In the genomic region with DNA sequence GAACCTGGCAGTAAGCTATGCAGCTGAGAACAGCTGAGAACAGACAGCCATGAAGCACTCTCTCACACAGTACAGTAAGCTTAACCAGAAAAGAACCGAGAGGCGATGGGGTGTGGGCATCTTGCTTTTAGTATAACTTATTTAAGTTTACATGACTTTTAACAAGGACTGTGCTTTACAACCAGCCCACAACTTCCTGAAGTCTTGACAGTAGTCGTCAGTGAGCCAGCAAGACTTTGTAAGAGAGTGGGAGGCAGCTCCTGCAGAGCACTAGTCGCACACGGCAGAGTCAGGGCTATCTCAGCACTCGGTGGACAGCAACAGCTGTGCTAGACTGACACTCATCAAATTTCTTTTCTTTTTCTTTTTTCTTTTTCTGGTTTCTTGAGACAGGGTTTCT, we compare ENCODE assay signal across 20 mouse cellular contexts. TPM values are rescaled to one million over a fixed set of nuclear protein-coding genes. Genes with fewer than 3 reads are reported as not detected.
DNase-seq lines count a peak whose midpoint lies in the region; ATAC-seq lines count a peak whose summit lies in the region.
"Had no signal": no experiment of that assay in that cellular context is flagged by ENCODE, and none has a peak within 500 bp of the region (broad histone marks: within the 10 kb centered on the region; RNA-seq: fewer than 3 reads in every experiment).

No protein-coding gene starts in this region.

- H3K9me3 ChIP-seq in hindbrain, embryonic 10.5 days: no peaks in the 10 kb centered on the region
- no peaks in the 10 kb centered on the region for H3K9me3 ChIP-seq in midbrain, embryonic 10.5 days (replicated peaks)
- H3K9me3 ChIP-seq: embryonic facial prominence, embryonic 12.5 days; forebrain, embryonic 15.5 days; heart, embryonic 10.5 days; hindbrain, embryonic 15.5 days; intestine, embryonic 15.5 days had no signal

- DNase-seq in left cerebral cortex, postnatal 36 days (ENCODE audit: low spot score in 2 of 2): peak; percentile 12 to 23
- no peak for DNase-seq in left cerebral cortex, adult 8-10 months (ENCODE audit: low spot score in 2 of 2)
- peak; percentile 44 for DNase-seq in CD4-positive, CD25-positive, alpha-beta regulatory T cell, adult 2 months (ENCODE audit: low read depth, low spot score)
- peak; percentile 57 for DNase-seq in brain, adult 2 months (ENCODE audit: low read depth, low spot score)
- DNase-seq in hindbrain, embryonic 10.5 days (ENCODE audit: low spot score): no peak
- no peak for DNase-seq in kidney, postnatal 4 days
- no peak for DNase-seq in midbrain, embryonic 10.5 days (ENCODE audit: low spot score)
- DNase-seq: adrenal gland, postnatal 14 days; cerebellum, adult 2 months; cerebellum, postnatal 14 days; heart, adult 18-20 months; heart, postnatal 10 days; heart, postnatal 4 days; kidney, adult 18-20 months had no signal

- intact Hi-C loops in left cerebral cortex, postnatal 36 days (cut with DNase I): no loop called here

- H3K27me3 ChIP-seq in hindbrain, embryonic 10.5 days (ENCODE audit: insufficient read depth, poor library complexity, severe bottlenecking): no peaks in the 10 kb centered on the region
- H3K27me3 ChIP-seq in midbrain, embryonic 10.5 days (ENCODE audit: low read depth, poor library complexity, severe bottlenecking): no peaks in the 10 kb centered on the region
- H3K27me3 ChIP-seq: embryonic facial prominence, embryonic 12.5 days; forebrain, embryonic 15.5 days; hindbrain, embryonic 15.5 days; intestine, embryonic 15.5 days had no signal

- no peaks in the 10 kb centered on the region for H3K4me1 ChIP-seq in hindbrain, embryonic 10.5 days (replicated peaks)
- H3K4me1 ChIP-seq in midbrain, embryonic 10.5 days: no peaks in the 10 kb centered on the region
- H3K4me1 ChIP-seq: forebrain, embryonic 15.5 days; heart, embryonic 10.5 days; hindbrain, embryonic 15.5 days; intestine, embryonic 15.5 days had no signal

- H3K36me3 ChIP-seq in hindbrain, embryonic 10.5 days: no peaks in the 10 kb centered on the region
- H3K36me3 ChIP-seq in midbrain, embryonic 10.5 days: no peaks in the 10 kb centered on the region
- H3K36me3 ChIP-seq: embryonic facial prominence, embryonic 12.5 days; forebrain, embryonic 15.5 days; heart, embryonic 10.5 days; hindbrain, embryonic 15.5 days; intestine, embryonic 15.5 days had no signal

- no peak overlapping the region for H3K27ac ChIP-seq in hindbrain, embryonic 10.5 days
- H3K27ac ChIP-seq in midbrain, embryonic 10.5 days (replicated peaks): no peak overlapping the region
- H3K27ac ChIP-seq: embryonic facial prominence, embryonic 12.5 days; forebrain, embryonic 15.5 days; heart, embryonic 10.5 days; hindbrain, embryonic 15.5 days; intestine, embryonic 15.5 days had no signal

- H3K4me3 ChIP-seq in hindbrain, embryonic 10.5 days: no peak overlapping the region
- no peak overlapping the region for H3K4me3 ChIP-seq in midbrain, embryonic 10.5 days
- H3K4me3 ChIP-seq: embryonic facial prominence, embryonic 12.5 days; forebrain, embryonic 15.5 days; heart, embryonic 10.5 days; hindbrain, embryonic 15.5 days; intestine, embryonic 15.5 days had no signal

- ATAC-seq in inflammation-experienced regulatory T-cells, adult 6 months: peak; percentile 76
- ATAC-seq: forebrain, embryonic 15.5 days; intestine, embryonic 15.5 days had no signal

- WGBS in hindbrain, embryonic 10.5 days: 87% methylated on average over 6 of the region's 6 CpGs
- 92% methylated on average over 6 of the region's 6 CpGs for whole genome bisulfite sequencing in midbrain, embryonic 10.5 days

RNA-seq across cellular contexts. Expression of a gene that starts 24.1 kb away (rescaled TPM):
- total RNA-seq in left cerebral cortex, postnatal 36 days (2021): 10 to 100 TPM; 13.0 to 17.4 TPM
- total RNA-seq in left cerebral cortex, adult 8-10 months (2022): 10 to 100 TPM; 12.8 to 14.9 (median 13.8) TPM
- polyA plus RNA-seq in inflammation-experienced regulatory T-cells, adult 6 months (2017; shearing (Covaris generic)): 10 to 100 TPM; 12.7 to 19.0 (median 17.6) TPM
- polyA plus RNA-seq in hindbrain, embryonic 10.5 days (2016; fragmentation: Nextera tagmentation; extraction: Ambion mirVana): 13.6 and 16.2 TPM in 2 replicates
- 15.4 and 16.7 TPM in 2 replicates for polyA plus RNA-seq in midbrain, embryonic 10.5 days (2016; fragmentation: Nextera tagmentation; extraction: Ambion mirVana)

RNA-seq across cellular contexts. Expression of a gene that starts 56.0 kb away (rescaled TPM):
- 100 to 1,000 TPM; 247 to 250 TPM for total RNA-seq in left cerebral cortex, postnatal 36 days (2021)
- total RNA-seq in left cerebral cortex, adult 8-10 months (2022): 100 to 1,000 TPM; 248 to 267 (median 258) TPM
- polyA plus RNA-seq in inflammation-experienced regulatory T-cells, adult 6 months (2017; shearing (Covaris generic)): 100 to 1,000 TPM; 577 to 685 (median 654) TPM
- 487 TPM in 2 replicates for polyA plus RNA-seq in hindbrain, embryonic 10.5 days (2016; fragmentation: Nextera tagmentation; extraction: Ambion mirVana)
- polyA plus RNA-seq in midbrain, embryonic 10.5 days (2016; fragmentation: Nextera tagmentation; extraction: Ambion mirVana): 487 and 502 TPM in 2 replicates

RNA-seq across cellular contexts. Expression of a gene that starts 56.1 kb away (rescaled TPM):
- total RNA-seq in left cerebral cortex, postnatal 36 days (2021): 10 to 100 TPM; 10.8 to 13.6 TPM
- total RNA-seq in left cerebral cortex, adult 8-10 months (2022): 10 to 100 TPM in 3 of 4 experiments, 1 to 10 TPM in 1; 9.0 to 15.2 (median 11.9) TPM
- 10 to 100 TPM; 26.3 to 32.4 (median 31.1) TPM for polyA plus RNA-seq in inflammation-experienced regulatory T-cells, adult 6 months (2017; shearing (Covaris generic))
- polyA plus RNA-seq in hindbrain, embryonic 10.5 days (2016; fragmentation: Nextera tagmentation; extraction: Ambion mirVana): 30.3 and 35.5 TPM in 2 replicates
- 35.5 and 38.4 TPM in 2 replicates for polyA plus RNA-seq in midbrain, embryonic 10.5 days (2016; fragmentation: Nextera tagmentation; extraction: Ambion mirVana)

Comparison
In these comparisons a context has a peak if more than half of its experiments do, and no peak if none do; other contexts are left out.
1. DNase-seq: peak in left cerebral cortex, postnatal 36 days (2 of 2), CD4-positive, CD25-positive, alpha-beta regulatory T cell, adult 2 months (single experiment) and brain, adult 2 months (single experiment); none in left cerebral cortex, adult 8-10 months (0 of 2), hindbrain, embryonic 10.5 days (single experiment), kidney, postnatal 4 days (0 of 2) and midbrain, embryonic 10.5 days (single experiment).